Mouse (Mus musculus) hindbrain, embryonic 14.5 days (tissue): ENCODE data around the gene Rbms1. TPM values are rescaled to one million over a fixed set of nuclear protein-coding genes. Genes with fewer than 3 reads are reported as not detected.

ENCODE experiments used
- ATAC-seq: fragments of 200-750 bp; cut with Nextera tagmentation; 2 replicates; pipeline ENCODE4 v1.8.0; 2017; ENCODE audit warnings: moderate number of reproducible peaks, mild to moderate bottlenecking, moderate TSS enrichment, moderate library complexity; ENCODE audit not compliant: low FRiP score
- DNase-seq: peaks from one replicate; pipeline ENCODE4 v3.0.0-alpha.2; 2015; ENCODE audit warnings: low spot score
- H3K27ac ChIP-seq: fragments of 300-500 bp; sonication (generic); 2 replicates; pipeline ENCODE4 v1.5.1; 2014; ENCODE audit warnings: mild to moderate bottlenecking, moderate library complexity
- H3K27me3 ChIP-seq: fragments of 300-500 bp; sonication (generic); 2 replicates; pipeline ENCODE4 v1.6.1; 2014; ENCODE audit warnings: mild to moderate bottlenecking, low read length, mixed read lengths; ENCODE audit not compliant: control insufficient read depth, insufficient read depth
- H3K36me3 ChIP-seq: fragments of 300-500 bp; sonication (generic); replicated peaks from 2 replicates; pipeline ENCODE4 v1.6.1; 2014; ENCODE audit not compliant: control insufficient read depth, insufficient read depth
- H3K4me1 ChIP-seq: fragments of 300-500 bp; sonication (generic); replicated peaks from 2 replicates; pipeline ENCODE4 v1.6.1; 2014; ENCODE audit warnings: antibody characterized with exemption, low read length, mixed read lengths; ENCODE audit not compliant: control insufficient read depth, insufficient read depth
- H3K4me2 ChIP-seq: fragments of 300-500 bp; sonication (generic); replicated peaks from 2 replicates; pipeline ENCODE4 v1.6.1; 2014; ENCODE audit warnings: mild to moderate bottlenecking, moderate library complexity
- H3K4me3 ChIP-seq: fragments of 300-500 bp; sonication (generic); replicated peaks from 2 replicates; pipeline ENCODE4 v1.5.1; 2014; ENCODE audit warnings: mild to moderate bottlenecking, low read length
- H3K9ac ChIP-seq: fragments of 300-500 bp; sonication (generic); 2 replicates; pipeline ENCODE4 v1.6.1; 2014
- H3K9me3 ChIP-seq: fragments of 300-500 bp; sonication (generic); 2 replicates; pipeline ENCODE4 v1.6.1; 2016; ENCODE audit warnings: low read length; ENCODE audit not compliant: control insufficient read depth
- WGBS: fragments of 180-500 bp; shearing (Covaris S2); extraction: QIAGEN DNeasy Blood & Tissue Kit; methylation state at CpG from one replicate; pipeline ENCODE4 v1.1.7; 2014; 5-methylcytosine and 5-hydroxymethylcytosine counted together
- polyA plus RNA-seq: library from polyadenylated mRNA; unstranded; fragments of >200 nt; fragmentation: Nextera tagmentation; extraction: Ambion mirVana; gene quantifications from 2 replicates; pipeline ENCODE4 v1.2.1, GENCODE M21; 2014

Gene Rbms1
- polyA plus RNA-seq, 1 experiment from 2014 or later = 64.9 TPM

DNA sequence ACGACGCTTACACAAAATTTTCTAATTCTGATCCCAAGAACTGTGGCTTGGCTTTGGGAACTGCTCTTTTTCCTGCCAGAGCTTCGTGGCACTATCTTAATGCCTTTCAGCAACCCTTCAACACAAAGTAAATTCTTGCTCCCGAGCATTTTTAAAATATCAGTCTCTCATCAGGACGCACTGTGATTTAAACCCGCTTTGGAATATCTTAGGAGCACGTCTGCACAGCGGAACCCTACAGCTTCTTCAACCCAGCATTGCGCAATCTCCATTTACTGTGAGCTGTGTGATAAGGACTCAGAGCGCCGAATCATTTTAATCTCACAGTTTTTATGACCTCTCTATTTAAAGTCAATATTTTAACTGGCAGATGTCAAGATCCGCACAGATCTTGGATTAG, 54.9 kb downstream of the Rbms1 start:
- peaks cover 15% of the 10 kb centered on the region; the same call in 1 of the 2 replicates for H3K4me1 ChIP-seq
- H3K27ac ChIP-seq = no peak overlapping the region
- 92% methylated on average over 12 of the region's 12 CpGs for WGBS
- DNase-seq = no peak
- ATAC-seq = no peak
- no peak overlapping the region for H3K4me2 ChIP-seq
- no peaks in the 10 kb centered on the region for H3K9me3 ChIP-seq
- H3K27me3 ChIP-seq = no peaks in the 10 kb centered on the region
- no peaks in the 10 kb centered on the region for H3K36me3 ChIP-seq
- no peak overlapping the region for H3K9ac ChIP-seq
- H3K4me3 ChIP-seq = no peak overlapping the region

DNA sequence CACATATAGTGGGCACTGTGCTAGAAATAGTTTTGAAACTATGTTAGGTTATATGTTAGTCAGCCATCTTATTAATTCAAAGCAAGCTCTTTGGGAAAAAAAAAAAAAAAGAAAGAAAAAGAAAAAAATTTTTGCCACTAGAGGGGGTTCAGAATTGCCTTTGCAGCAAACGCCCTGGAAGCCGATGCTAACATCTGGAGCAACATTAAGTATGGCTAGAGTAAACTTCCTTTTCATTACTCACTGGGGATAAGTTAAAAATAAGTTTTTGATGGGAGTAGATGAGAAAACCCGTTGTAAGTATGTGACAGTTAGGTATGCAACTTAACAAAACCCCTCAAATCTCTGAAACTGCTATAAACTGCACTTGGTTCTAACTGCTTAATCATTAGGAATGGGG, 57.7 kb downstream of the Rbms1 start:
- peak; percentile 70 for DNase-seq
- WGBS = 33% methylated on average over 3 of the region's 3 CpGs

DNA sequence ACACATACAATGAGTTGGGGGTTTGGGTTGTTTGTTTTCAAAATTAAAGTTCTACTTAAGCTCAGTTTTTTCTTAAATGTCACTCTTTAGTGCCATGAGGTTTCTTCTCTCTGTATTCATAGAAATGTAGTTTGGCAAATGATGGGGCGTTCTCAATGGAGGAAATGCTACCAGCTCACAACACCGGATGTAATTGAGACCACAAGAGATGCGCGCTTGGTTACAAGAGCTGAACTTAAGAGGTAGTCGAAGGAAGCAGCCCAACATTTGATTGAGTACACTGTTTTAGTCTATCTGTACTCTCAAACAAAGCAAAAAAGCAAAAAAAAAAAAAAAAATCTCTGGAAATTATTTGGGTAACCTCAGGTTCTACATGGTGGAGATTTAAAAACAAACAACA, 58.9 kb downstream of the Rbms1 start:
- Histone ChIP-seq H3K27me3 (no peaks in the 10 kb centered on the region), H3K27ac (no peak overlapping the region), H3K4me3 (no peak overlapping the region), H3K36me3 (no peaks in the 10 kb centered on the region), H3K9me3 (no peaks in the 10 kb centered on the region), H3K4me1 (no peaks in the 10 kb centered on the region), H3K4me2 (no peak overlapping the region), H3K9ac (no peak overlapping the region)
- ATAC-seq (no peak), DNase-seq (no peak)
- 89% methylated on average over 5 of the region's 5 CpGs for WGBS

More for the DNA sequence above, 57.7 kb downstream of the Rbms1 start:
- Histone ChIP-seq H3K9ac (no peak overlapping the region), H3K4me3 (no peak overlapping the region), H3K4me1 (no peaks in the 10 kb centered on the region), H3K4me2 (no peak overlapping the region), H3K9me3 (no peaks in the 10 kb centered on the region), H3K36me3 (no peaks in the 10 kb centered on the region), H3K27me3 (no peaks in the 10 kb centered on the region), H3K27ac (no peak overlapping the region)
- no peak for ATAC-seq

DNA sequence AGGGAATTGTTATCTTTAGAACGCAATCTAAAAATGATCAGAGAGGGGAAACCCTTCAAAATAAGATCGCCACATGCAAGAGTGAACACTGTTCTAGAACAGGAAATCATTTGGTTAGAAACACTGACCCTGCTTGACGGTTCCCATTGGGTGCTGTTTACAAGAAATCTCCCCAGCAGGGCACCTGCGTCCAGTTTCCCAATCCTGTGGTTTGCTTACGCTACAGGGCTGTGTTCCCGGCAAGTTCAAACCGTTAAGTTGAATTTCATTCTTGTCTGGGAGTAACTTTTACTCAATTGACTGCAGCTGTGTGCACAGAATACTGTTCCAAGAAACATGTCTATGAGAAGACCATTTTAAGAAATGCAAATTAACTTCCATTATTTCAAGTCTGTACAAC, 59.5 kb downstream of the Rbms1 start:
- Histone ChIP-seq H3K36me3 (no peaks in the 10 kb centered on the region), H3K4me2 (no peak overlapping the region), H3K4me1 (no peaks in the 10 kb centered on the region), H3K27ac (no peak overlapping the region), H3K9ac (no peak overlapping the region), H3K4me3 (no peak overlapping the region), H3K27me3 (no peaks in the 10 kb centered on the region), H3K9me3 (no peaks in the 10 kb centered on the region)
- DNase-seq (no peak), ATAC-seq (no peak)
- WGBS = 82% methylated on average over 7 of the region's 7 CpGs

DNA sequence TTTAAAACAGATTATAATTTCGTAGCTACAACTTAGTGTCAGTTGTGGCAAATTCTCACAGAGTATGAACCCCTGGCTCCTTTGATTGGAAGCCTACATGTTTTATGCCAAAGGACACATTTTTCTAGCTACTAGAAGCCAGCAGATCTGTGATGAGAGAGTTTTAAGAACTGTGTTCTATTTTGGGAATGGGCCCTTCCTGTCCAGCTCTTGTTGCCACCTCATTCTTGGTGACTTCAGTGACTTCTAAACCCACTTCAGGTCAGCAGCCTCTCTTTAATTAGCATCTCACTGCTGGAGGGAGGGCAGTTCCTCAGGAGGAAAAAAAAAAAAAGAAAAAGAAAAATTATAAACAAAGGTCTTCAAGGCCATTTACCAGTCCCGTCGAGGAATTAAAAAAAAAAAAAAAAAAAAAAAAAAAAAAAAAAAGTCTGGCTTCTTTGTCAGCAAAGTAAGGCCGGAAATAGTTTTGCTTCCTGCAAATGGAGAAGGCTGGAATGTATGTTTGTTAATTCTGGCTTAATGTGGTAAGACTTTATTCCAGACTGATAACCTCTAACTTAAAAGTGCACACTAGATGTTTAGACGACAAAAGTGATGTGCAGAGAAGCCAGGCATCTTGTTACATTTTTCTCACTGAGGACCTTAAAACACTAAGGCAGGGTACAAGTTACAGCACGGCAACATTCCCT, 60.4 kb downstream of the Rbms1 start:
- no peak overlapping the region for H3K4me2 ChIP-seq
- ATAC-seq (no peak), DNase-seq (no peak)
- no peak overlapping the region for H3K4me3 ChIP-seq
- no peak overlapping the region for H3K27ac ChIP-seq
- no peaks in the 10 kb centered on the region for H3K36me3 ChIP-seq
- no peaks in the 10 kb centered on the region for H3K4me1 ChIP-seq
- 77% methylated on average over 6 of the region's 6 CpGs for WGBS
- H3K9ac ChIP-seq = no peak overlapping the region
- H3K9me3 ChIP-seq = no peaks in the 10 kb centered on the region
- H3K27me3 ChIP-seq = no peaks in the 10 kb centered on the region

GRCm38 (mm10) chr2:60901511-60901951, 61.5 kb downstream of the Rbms1 start:
- 82% methylated on average over 15 of the region's 15 CpGs for WGBS
- ATAC-seq (no peak), DNase-seq (no peak)
- H3K4me3 ChIP-seq = no peak overlapping the region
- H3K9me3 ChIP-seq = no peaks in the 10 kb centered on the region
- no peak overlapping the region for H3K4me2 ChIP-seq
- no peaks in the 10 kb centered on the region for H3K27me3 ChIP-seq
- no peaks in the 10 kb centered on the region for H3K36me3 ChIP-seq
- no peaks in the 10 kb centered on the region for H3K4me1 ChIP-seq
- H3K27ac ChIP-seq = no peak overlapping the region
- H3K9ac ChIP-seq = no peak overlapping the region

DNA sequence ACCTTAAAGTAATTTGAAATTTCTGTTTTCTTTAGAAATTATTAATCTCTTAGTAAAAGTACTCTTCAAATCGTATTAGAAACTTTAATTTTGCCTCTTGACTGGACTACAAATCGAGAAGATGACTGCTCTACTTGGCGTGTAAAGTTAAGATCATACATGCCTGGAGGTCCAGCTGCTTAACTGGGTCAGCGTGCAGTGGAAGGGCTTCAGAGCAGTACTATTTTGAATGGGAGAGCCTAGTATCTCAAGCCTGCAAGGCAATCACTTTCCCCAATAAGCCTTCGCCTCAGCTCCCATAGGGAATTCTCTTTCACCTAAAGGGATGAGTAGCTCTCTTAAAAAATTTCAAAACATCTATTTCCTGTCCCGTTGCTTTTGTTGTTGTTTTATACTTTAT, 62.0 kb downstream of the Rbms1 start:
- no peak overlapping the region for H3K4me2 ChIP-seq

GRCm38 (mm10) chr2:60893042-60893441, 70.0 kb downstream of the Rbms1 start:
- Histone ChIP-seq H3K36me3 (no peaks in the 10 kb centered on the region), H3K9ac (no peak overlapping the region), H3K27me3 (no peaks in the 10 kb centered on the region), H3K4me2 (no peak overlapping the region), H3K4me1 (no peaks in the 10 kb centered on the region), H3K9me3 (no peaks in the 10 kb centered on the region), H3K4me3 (no peak overlapping the region), H3K27ac (no peak overlapping the region)
- ATAC-seq (no peak; the same call in 1 of the 2 replicates), DNase-seq (no peak)
- 90% methylated on average over 1 of the region's 1 CpGs for WGBS

More for the DNA sequence above, 62.0 kb downstream of the Rbms1 start:
- no peaks in the 10 kb centered on the region for H3K36me3 ChIP-seq
- H3K9ac ChIP-seq = no peak overlapping the region
- 88% methylated on average over 6 of the region's 6 CpGs for WGBS
- no peaks in the 10 kb centered on the region for H3K4me1 ChIP-seq
- no peaks in the 10 kb centered on the region for H3K9me3 ChIP-seq
- H3K4me3 ChIP-seq = no peak overlapping the region
- ATAC-seq = no peak
- no peaks in the 10 kb centered on the region for H3K27me3 ChIP-seq
- H3K27ac ChIP-seq = no peak overlapping the region
- DNase-seq = no peak

- Histone ChIP-seq H3K4me3 (no peak overlapping the region), H3K36me3 (no peaks in the 10 kb centered on the region), H3K4me1 (peaks cover 22% of the 10 kb centered on the region), H3K4me2 (no peak overlapping the region), H3K27ac (no peak overlapping the region), H3K9ac (no peak overlapping the region), H3K9me3 (no peaks in the 10 kb centered on the region), H3K27me3 (no peaks in the 10 kb centered on the region)
- WGBS = 51% methylated on average over 4 of the region's 4 CpGs
- DNase-seq (no peak), ATAC-seq (no peak)
Measured at GRCm38 (mm10) chr2:60883931-60884330, 79.1 kb downstream of the Rbms1 start.

- Histone ChIP-seq H3K9ac (no peak overlapping the region), H3K4me1 (peaks cover 28% of the 10 kb centered on the region), H3K9me3 (no peaks in the 10 kb centered on the region), H3K4me2 (no peak overlapping the region), H3K27me3 (peaks cover 4% of the 10 kb centered on the region; the same call in 1 of the 2 replicates), H3K27ac (no peak overlapping the region), H3K4me3 (no peak overlapping the region), H3K36me3 (no peaks in the 10 kb centered on the region)
- ATAC-seq (no peak), DNase-seq (no peak)
- 76% methylated on average over 3 of the region's 3 CpGs for WGBS
Measured at GRCm38 (mm10) chr2:60883043-60883365, 80.0 kb downstream of the Rbms1 start.
